Mouse (Mus musculus): Measurements from ENCODE around the gene Cd27.

Cd27 gene

DNA sequence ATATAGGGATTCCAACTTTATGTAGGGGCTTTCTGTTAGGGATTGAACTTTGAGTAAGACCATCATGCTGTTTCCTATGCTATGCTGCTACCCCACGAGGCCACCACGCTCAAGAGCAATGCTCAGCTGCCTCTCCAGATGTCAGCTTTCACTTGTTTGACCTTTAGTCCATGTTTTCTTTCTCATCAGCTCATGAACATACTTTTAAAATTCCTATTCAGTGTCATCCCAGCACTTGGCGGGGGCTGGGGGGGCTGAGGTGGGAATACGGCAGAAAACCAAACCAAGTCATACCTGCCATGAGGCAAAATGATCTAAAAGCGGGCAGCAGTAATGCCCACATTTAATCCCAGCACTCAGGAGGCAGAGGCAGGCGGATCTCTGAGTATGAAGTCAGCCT lies 23.7 kb downstream of the Cd27 start:
- no peak for DNase-seq (ENCODE audit: low spot score)

- no peak for DNase-seq (ENCODE audit: low spot score)
Observed at GRCm38 (mm10) chr6:125212621-125213020, 24.2 kb downstream of the Cd27 start.

DNA sequence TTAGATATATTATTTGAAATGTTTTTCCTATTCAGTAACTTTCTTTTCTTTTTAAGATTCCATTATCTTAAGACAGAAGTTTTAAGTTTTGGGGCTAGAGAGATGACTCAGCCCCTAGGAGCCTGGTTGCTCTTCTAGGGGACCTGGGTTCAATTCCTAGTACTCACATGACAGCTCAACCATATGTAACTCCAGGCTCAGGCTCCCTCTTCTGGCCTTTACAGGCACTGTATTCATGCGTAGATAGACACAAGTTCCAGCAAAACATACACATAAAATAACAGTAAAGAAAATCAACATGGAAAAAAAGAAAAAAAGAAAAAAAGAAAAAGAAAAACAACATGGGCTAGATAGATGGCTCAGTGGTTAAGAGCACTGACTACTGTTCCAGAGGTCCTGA lies 26.4 kb downstream of the Cd27 start:
- DNase-seq (ENCODE audit: low spot score): no peak

DNA sequence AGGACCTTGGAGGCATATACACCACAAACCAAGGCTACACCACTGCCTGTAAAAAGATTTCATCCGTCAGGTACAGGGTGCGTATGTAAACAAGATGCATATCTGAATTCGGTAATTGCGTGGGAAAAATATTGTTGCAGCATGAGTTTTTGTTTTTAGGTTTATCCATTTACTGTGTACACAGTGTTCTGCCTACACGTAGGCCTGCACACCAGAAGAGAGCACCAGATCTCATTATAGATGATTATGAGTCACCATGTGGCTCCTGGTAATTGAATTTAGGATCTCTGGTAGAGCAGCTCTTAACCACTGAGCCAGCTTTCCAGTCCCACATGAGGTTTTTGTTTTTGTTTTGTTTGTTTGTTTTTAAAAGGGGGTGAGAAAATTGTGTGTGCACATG lies 39.6 kb downstream of the Cd27 start:
- DNase-seq (ENCODE audit: low spot score): no peak

- DNase-seq (ENCODE audit: low spot score): no peak
Observed at GRCm38 (mm10) chr6:125196301-125196700, 40.5 kb downstream of the Cd27 start.

DNA sequence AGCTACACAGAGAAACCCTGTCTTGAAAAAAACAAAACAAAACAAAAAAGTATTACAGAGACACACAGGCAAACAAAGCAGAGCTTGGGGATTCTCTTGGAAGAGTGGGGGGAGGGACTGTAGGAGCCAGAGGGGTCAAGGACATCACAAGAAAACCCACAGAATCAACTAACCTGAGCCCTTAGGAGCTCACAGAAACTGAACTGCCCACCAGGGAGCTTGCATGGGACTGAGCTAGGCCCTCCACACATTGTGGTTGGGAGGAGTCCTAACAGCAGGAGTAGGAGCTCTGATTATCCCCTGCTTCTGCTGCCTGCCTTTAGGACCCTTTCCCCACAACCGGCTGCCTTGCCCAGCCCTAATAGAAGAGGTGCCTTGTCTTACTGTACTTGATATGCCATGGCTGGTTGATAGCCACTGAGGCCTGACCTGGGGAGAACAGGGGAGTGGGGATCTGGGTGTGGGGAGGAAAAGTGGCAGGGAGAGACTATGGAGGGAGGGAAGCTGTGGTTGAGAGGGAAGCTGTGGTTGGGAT lies 41.2 kb downstream of the Cd27 start:
- DNase-seq (ENCODE audit: low spot score): no peak

DNA sequence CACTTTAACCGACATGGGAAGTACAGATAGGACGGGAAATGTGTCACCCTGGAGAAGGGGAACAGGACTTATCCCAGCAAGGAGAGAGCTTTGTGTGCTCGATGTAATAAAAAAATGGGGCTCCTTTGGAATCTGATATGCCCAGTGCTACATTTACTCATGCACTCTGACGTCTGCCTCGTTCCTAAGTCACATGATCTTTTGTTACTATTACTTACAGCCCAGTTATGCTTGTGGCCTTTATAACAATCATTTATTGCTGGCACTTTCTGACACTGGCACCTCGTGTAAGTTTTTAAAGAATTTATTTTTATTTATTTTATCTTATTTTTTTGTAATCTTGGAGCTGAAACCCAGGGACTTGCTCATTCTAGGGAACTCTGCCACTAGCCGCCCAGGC lies 43.4 kb downstream of the Cd27 start:
- DNase-seq (ENCODE audit: low spot score): no peak

- no peak for DNase-seq (ENCODE audit: low spot score)
Observed at GRCm38 (mm10) chr6:125192841-125193240, 44.0 kb downstream of the Cd27 start.

DNA sequence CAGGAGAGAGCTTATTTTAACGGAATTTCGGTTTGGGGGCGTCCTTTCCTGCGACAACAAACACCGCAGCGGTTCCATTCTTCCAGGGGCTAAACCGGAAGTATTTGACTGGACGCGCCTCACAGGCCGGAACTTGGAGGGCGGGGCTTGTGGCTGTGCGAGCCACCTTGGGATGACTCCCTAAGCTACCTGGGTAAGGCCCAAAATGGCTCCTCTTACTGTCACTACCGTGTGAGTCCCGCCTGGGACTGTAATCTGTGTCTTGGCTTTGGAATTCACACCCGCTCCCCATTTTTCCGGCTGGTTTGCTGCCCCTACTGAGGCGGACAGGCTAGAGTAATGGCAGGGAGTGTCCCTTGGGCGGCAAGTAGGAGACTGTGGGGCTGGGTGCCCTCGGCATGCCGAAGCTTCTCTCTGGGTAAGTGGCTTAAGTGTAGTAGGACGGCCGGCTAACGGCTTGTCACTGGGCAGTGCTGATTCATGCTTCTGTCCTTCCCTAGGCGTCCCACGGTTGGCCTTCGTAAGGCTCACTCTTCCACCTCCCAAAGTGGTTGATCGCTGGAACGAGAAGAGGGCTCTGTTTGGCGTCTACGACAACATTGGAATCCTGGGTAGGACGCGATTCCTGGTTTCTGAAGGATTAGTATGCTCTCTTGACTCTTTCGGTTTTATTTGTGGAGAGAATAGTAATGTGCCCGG lies 44.6 kb downstream of the Cd27 start:
- DNase-seq (ENCODE audit: low spot score): peak; percentile 69

GRCm38 (mm10) chr6:125191332-125192015 lies 45.3 kb downstream of the Cd27 start, which contains the start of the genes Ncapd2 and Mrpl51:
Gene Ncapd2 (minus strand): TSS chr6:125191701.
Gene Mrpl51 (plus strand): TSS chr6:125191801.
- DNase-seq (ENCODE audit: low spot score): peak; percentile 88

- DNase-seq (ENCODE audit: low spot score): no peak
Observed at GRCm38 (mm10) chr6:125190816-125191215, 46.0 kb downstream of the Cd27 start.

GRCm38 (mm10) chr6:125186203-125186602 lies 50.6 kb downstream of the Cd27 start:
- DNase-seq (ENCODE audit: low spot score): no peak
